Mouse (Mus musculus): ENCODE measurements at regions not wholly inside any gene's neighbourhood (a gene's known extent, or its start where the extent isn't known, plus 50 kb on each side); places are given as distances from the start of the nearest gene placed in this dataset.

DNA sequence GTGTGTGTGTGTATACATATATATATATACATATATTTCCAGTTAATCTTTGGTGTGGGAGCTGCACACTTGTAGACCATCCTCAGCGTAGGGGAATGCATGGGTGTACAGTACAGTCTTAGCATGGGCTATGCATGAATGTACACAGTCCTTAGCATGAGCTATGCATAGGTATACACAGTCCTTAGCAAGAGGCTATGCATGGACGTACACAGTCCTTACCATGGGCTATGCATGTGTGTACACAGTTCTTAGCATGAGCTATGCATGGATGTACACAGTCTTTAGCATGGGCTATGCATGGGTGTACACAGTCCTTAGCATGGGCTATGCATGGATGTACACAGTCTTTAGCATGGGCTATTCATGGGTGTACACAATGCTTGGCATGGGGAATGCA is 70.5 kb downstream of the Rchy1 start:
- 94% methylated on average over 2 of the region's 2 CpGs for WGBS
- Histone ChIP-seq H3K36me3 (no peaks in the 10 kb centered on the region), H3K9me3 (no peaks in the 10 kb centered on the region), H3K4me1 (replicated peaks) (no peaks in the 10 kb centered on the region), H3K27ac (no peak overlapping the region), H3K27me3 (ENCODE audit: insufficient read depth, poor library complexity, severe bottlenecking) (no peaks in the 10 kb centered on the region), H3K4me3 (no peak overlapping the region)
- DNase-seq (ENCODE audit: low spot score) = no peak

DNA sequence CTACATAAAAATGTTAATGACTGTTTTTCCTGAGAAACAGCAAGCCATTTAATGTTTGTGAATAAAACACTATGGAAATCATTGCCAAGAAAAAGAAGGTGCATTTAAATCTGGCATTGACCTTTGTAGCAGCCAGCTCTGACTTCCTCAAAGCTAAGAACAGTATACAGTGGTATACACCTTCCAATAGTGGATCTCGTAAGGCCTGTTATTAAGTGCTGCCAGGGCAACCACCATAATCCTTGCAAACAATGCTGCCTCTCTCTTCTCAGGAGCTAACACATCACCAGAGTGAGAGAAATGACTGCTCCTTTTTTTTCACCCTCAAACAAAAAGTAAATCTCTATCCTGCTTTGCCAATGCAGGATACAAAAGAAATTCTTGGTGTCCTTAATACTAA is 81.1 kb downstream of the Rchy1 start:
- no peak overlapping the region for H3K4me3 ChIP-seq
- H3K27me3 ChIP-seq (ENCODE audit: insufficient read depth, poor library complexity, severe bottlenecking) = no peaks in the 10 kb centered on the region
- DNase-seq (ENCODE audit: low spot score) = no peak
- WGBS = 95% methylated on average over 1 of the region's 1 CpGs
- H3K27ac ChIP-seq = no peak overlapping the region
- H3K4me1 ChIP-seq (replicated peaks) = no peaks in the 10 kb centered on the region
- H3K36me3 ChIP-seq = no peaks in the 10 kb centered on the region
- H3K9me3 ChIP-seq = peaks cover 6% of the 10 kb centered on the region; the same call in 1 of the 2 replicates

DNA sequence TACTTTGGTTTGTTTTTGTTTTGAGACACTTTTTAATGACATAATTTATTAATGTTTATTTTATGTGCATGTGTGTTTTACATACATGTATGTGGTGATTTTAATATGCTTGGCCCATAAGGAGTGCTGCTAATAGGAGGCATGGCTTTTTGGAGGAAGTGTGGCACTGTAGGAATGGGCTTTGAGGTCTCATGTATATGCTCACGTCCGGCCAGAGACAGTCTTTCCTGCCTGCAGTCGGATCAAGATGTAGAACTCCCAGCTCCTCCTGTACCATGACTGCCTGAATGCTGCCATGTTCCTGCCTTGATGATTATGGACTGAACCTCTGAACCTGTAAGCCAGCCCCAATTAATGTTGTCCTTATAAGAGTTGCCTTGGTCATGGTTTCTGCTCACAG is 82.6 kb downstream of the Rchy1 start:
- Histone ChIP-seq H3K36me3 (no peaks in the 10 kb centered on the region), H3K4me1 (replicated peaks) (0 out of 2 replicates have a peak, but pooled peaks cover 10% of the 10 kb centered on the region), H3K27ac (no peak overlapping the region), H3K9me3 (peaks cover 6% of the 10 kb centered on the region; the same call in 1 of the 2 replicates), H3K27me3 (ENCODE audit: insufficient read depth, poor library complexity, severe bottlenecking) (no peaks in the 10 kb centered on the region), H3K4me3 (no peak overlapping the region)
- WGBS = 93% methylated on average over 3 of the region's 3 CpGs
- DNase-seq (ENCODE audit: low spot score) = no peak

DNA sequence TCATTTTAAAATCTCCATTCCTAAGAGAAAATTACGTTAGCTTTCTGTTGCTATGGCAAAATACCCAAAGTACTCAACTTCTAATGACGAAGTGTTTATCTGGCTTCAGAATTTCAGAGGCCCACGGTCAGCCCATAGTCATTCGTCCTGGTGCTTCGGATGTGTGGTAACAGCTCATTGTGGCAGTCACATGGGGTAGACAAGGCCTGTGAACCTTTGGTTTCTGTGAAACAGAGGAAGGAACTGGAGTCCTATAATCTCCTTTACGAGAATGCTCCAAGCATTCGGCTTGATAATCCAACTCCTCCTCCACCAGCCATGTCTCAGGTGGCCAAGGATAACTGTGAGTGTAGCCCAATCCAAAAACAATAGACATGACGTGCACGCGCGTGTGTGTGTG is 84.2 kb downstream of the Rchy1 start:
- Histone ChIP-seq H3K27ac (no peak overlapping the region), H3K27me3 (ENCODE audit: insufficient read depth, poor library complexity, severe bottlenecking) (no peaks in the 10 kb centered on the region), H3K4me3 (no peak overlapping the region), H3K4me1 (replicated peaks) (0 out of 2 replicates have a peak, but pooled peaks cover 10% of the 10 kb centered on the region), H3K36me3 (no peaks in the 10 kb centered on the region), H3K9me3 (peaks cover 6% of the 10 kb centered on the region; the same call in 1 of the 2 replicates)
- 92% methylated on average over 11 of the region's 11 CpGs for WGBS
- DNase-seq (ENCODE audit: low spot score) = no peak

DNA sequence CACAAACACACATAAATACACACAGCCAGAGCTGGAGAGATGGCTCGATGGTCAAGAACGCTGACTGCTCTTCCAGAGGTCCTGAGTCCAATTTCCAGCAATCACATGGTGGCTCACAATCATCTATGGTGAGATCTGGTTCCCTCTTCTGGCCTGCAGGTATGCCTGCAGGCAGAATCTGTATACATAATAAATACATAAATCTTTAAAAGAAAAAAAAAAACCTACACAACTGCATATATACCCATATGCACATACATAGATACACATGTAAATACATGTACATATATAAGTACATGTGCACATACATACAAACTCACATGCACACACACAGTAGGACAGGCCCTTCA is 86.2 kb downstream of the Rchy1 start:
- Histone ChIP-seq H3K36me3 (no peaks in the 10 kb centered on the region), H3K27me3 (ENCODE audit: insufficient read depth, poor library complexity, severe bottlenecking) (no peaks in the 10 kb centered on the region), H3K9me3 (no peaks in the 10 kb centered on the region), H3K4me3 (no peak overlapping the region), H3K4me1 (replicated peaks) (0 out of 2 replicates have a peak, but pooled peaks cover 10% of the 10 kb centered on the region), H3K27ac (no peak overlapping the region)
- WGBS = 90% methylated on average over 2 of the region's 2 CpGs
- DNase-seq (ENCODE audit: low spot score) = no peak

DNA sequence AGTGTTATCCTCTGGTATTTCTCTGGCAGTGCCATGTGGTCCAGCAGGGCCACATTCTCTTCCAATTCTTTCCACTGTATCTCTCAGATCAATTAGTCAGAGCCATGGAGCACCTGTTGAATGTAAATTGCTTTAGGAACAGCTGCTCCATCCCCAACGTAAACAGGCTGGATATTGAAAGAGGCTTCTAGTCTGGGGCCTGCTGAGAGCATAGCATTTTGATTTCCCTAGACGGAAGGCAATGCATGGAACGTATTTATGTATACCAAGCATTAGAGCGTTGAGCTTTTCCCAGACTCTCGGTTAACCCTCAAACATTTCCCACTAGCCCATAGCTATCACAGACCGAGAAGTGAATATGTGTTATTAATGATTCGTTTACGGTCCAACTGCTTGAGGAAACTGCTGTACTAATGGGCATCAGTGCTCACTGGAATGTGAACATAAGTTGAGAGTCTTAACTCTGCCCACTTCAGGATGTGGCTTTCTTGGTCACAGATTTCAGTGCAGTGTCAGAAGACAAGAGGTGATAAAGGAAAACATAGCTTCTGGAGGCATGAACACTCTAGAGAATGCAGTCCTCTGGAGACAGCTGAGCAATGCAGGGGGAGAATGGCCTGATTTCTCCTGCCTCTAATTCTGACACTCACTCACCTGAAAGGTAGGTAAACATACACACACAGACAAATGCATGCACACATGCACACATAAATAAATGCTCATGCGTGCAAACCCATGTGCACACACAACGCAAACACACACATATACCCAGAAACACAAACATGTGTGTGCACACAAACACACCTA is 86.8 kb downstream of the Rchy1 start:
- DNase-seq (ENCODE audit: low spot score) = peak; percentile 5
- Histone ChIP-seq H3K9me3 (no peaks in the 10 kb centered on the region), H3K36me3 (no peaks in the 10 kb centered on the region), H3K27me3 (ENCODE audit: insufficient read depth, poor library complexity, severe bottlenecking) (no peaks in the 10 kb centered on the region), H3K4me1 (replicated peaks) (0 out of 2 replicates have a peak, but pooled peaks cover 10% of the 10 kb centered on the region), H3K27ac (no peak overlapping the region), H3K4me3 (no peak overlapping the region)
- 73% methylated on average over 10 of the region's 10 CpGs for WGBS

DNA sequence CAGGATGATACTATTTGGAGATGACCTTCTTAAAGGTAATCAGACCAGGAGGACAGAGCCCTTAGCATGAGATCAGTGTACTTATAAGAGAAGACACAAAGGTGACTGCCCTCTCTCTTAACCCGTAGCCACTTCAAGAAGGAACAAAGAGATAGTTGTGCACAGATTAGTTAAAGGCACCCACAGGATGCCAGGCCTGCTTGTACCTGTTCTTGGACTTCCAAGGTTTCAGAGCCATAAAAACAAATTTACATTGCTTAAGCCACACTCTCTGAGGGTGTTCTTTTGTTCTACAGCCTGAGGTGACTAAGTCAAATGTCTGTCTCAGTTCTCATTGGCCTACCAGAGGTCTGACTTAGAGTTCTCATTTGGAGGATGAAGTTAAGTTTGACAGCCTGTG is 90.1 kb downstream of the Rchy1 start:
- 89% methylated on average over 1 of the region's 1 CpGs for WGBS
- H3K4me3 ChIP-seq = no peak overlapping the region
- H3K36me3 ChIP-seq = no peaks in the 10 kb centered on the region
- no peaks in the 10 kb centered on the region for H3K27me3 ChIP-seq (ENCODE audit: insufficient read depth, poor library complexity, severe bottlenecking)
- 0 out of 2 replicates have a peak, but pooled peaks cover 10% of the 10 kb centered on the region for H3K4me1 ChIP-seq (replicated peaks)
- no peak overlapping the region for H3K27ac ChIP-seq
- DNase-seq (ENCODE audit: low spot score) = no peak
- no peaks in the 10 kb centered on the region for H3K9me3 ChIP-seq

DNA sequence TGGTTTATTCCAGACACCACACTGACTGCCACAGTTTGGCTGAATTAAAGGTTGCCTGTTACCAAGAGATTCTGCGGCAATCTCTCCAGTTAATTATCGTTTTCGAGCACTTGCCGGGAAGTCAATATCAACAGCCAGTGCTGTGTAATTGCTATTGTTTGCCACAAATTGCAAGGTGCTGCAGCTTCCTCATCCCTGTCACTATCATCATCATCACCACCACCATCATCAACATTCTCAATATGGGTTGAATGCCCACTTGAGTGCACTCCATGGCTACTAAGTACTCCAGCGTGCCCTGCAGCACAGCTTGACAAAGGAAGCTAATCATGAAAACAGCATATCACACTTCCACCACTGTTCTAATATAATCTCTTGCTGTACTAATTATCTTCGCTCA is 93.1 kb downstream of the Rchy1 start:
- H3K4me3 ChIP-seq = no peak overlapping the region
- H3K9me3 ChIP-seq = no peaks in the 10 kb centered on the region
- no peaks in the 10 kb centered on the region for H3K4me1 ChIP-seq (replicated peaks)
- WGBS = 91% methylated on average over 6 of the region's 6 CpGs
- no peaks in the 10 kb centered on the region for H3K27me3 ChIP-seq (ENCODE audit: insufficient read depth, poor library complexity, severe bottlenecking)
- no peak for DNase-seq (ENCODE audit: low spot score)
- H3K27ac ChIP-seq = no peak overlapping the region
- no peaks in the 10 kb centered on the region for H3K36me3 ChIP-seq

DNA sequence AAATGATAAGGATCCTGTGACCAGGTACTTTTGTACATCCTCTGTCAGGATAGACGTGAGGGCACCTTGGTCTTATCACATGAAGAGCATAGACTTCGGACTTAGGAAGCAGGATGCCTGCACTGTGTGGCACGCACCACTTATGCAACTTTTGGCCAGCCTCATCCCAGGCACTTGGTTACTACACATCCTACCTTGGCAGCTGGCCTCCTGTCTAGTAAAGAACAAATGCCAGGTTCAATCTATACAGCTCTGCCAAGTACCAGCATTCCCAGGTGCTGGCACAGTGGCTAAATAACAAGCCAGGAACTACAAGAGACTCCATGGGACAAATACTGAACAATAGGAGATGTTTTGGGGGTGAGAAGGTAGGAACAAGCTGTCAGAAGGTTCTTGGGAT is 96.7 kb downstream of the Rchy1 start:
- Histone ChIP-seq H3K4me1 (replicated peaks) (no peaks in the 10 kb centered on the region), H3K36me3 (no peaks in the 10 kb centered on the region), H3K9me3 (no peaks in the 10 kb centered on the region), H3K27me3 (ENCODE audit: insufficient read depth, poor library complexity, severe bottlenecking) (no peaks in the 10 kb centered on the region), H3K4me3 (no peak overlapping the region), H3K27ac (no peak overlapping the region)
- DNase-seq (ENCODE audit: low spot score) = no peak
- 91% methylated on average over 3 of the region's 3 CpGs for WGBS

DNA sequence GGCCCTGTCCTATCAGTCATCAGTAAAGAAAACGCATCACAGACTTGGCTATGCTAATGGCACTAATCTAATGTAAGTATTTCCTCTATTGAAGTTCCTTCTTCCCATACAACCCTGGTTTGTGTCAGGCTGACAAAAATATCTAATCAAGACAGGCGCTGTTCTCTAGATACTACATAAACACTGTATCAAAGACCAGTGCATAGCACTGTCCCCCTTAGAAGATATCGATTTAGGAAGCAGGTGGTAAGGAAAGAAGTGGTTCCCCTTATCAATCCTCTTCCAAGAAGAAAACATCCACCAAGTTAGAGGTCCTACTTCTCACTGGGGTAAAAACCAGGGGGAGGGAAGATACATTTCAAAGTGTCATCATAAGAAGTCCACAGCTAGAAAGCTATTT is 97.5 kb downstream of the Rchy1 start:
- no peak for DNase-seq (ENCODE audit: low spot score)
- 89% methylated on average over 3 of the region's 3 CpGs for WGBS
- no peaks in the 10 kb centered on the region for H3K9me3 ChIP-seq

DNA sequence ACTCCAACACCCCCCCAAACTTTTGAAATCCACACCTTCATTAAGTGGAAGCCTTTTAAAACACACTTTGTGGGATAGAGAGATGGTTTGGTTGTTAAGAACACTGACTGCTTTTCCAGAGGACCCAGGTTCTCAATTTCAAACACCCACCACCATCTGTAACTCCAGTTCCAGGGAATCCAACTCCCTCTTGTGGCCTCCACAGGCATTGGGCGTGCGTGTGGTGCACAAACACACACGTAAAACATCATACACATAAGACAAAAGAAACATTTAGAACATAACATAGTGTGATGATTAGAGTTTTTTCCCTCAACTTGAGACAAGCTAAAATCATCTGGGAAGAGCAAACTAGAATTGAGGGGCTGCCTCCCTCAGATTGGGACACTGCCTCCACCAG is 100.0 kb downstream of the Rchy1 start:
- Histone ChIP-seq H3K27me3 (ENCODE audit: insufficient read depth, poor library complexity, severe bottlenecking) (no peaks in the 10 kb centered on the region), H3K36me3 (no peaks in the 10 kb centered on the region), H3K27ac (no peak overlapping the region), H3K9me3 (no peaks in the 10 kb centered on the region), H3K4me1 (replicated peaks) (no peaks in the 10 kb centered on the region), H3K4me3 (no peak overlapping the region)
- WGBS = 95% methylated on average over 3 of the region's 3 CpGs
- DNase-seq (ENCODE audit: low spot score) = no peak

More for the DNA sequence above, 97.5 kb downstream of the Rchy1 start:
- no peak overlapping the region for H3K27ac ChIP-seq
- H3K36me3 ChIP-seq = no peaks in the 10 kb centered on the region
- no peaks in the 10 kb centered on the region for H3K4me1 ChIP-seq (replicated peaks)
- no peak overlapping the region for H3K4me3 ChIP-seq
- no peaks in the 10 kb centered on the region for H3K27me3 ChIP-seq (ENCODE audit: insufficient read depth, poor library complexity, severe bottlenecking)

DNA sequence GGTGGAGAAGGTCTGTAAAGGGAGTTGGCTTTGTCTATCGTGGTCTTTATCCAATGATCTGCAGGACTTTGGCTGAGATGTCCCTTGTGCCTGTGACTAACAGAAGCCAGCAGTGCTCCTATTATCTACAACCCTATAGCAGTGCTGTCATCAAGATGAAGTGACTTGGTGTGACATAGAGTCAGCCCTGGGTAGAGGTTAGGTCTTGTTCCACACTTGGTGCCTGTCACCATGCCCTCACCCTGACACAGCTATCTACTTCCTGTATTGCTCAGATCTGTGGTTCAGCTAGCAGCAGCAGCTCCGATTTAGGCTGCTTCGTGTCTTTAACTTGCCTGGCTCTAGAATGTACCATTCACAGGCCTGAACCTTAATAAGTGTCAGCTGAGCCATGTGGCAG is 100.6 kb downstream of the Rchy1 start:
- H3K27ac ChIP-seq = no peak overlapping the region
- H3K27me3 ChIP-seq (ENCODE audit: insufficient read depth, poor library complexity, severe bottlenecking) = no peaks in the 10 kb centered on the region
- DNase-seq (ENCODE audit: low spot score) = no peak
- WGBS = 93% methylated on average over 3 of the region's 3 CpGs
- H3K4me1 ChIP-seq (replicated peaks) = no peaks in the 10 kb centered on the region
- no peak overlapping the region for H3K4me3 ChIP-seq
- no peaks in the 10 kb centered on the region for H3K9me3 ChIP-seq
- H3K36me3 ChIP-seq = no peaks in the 10 kb centered on the region

DNA sequence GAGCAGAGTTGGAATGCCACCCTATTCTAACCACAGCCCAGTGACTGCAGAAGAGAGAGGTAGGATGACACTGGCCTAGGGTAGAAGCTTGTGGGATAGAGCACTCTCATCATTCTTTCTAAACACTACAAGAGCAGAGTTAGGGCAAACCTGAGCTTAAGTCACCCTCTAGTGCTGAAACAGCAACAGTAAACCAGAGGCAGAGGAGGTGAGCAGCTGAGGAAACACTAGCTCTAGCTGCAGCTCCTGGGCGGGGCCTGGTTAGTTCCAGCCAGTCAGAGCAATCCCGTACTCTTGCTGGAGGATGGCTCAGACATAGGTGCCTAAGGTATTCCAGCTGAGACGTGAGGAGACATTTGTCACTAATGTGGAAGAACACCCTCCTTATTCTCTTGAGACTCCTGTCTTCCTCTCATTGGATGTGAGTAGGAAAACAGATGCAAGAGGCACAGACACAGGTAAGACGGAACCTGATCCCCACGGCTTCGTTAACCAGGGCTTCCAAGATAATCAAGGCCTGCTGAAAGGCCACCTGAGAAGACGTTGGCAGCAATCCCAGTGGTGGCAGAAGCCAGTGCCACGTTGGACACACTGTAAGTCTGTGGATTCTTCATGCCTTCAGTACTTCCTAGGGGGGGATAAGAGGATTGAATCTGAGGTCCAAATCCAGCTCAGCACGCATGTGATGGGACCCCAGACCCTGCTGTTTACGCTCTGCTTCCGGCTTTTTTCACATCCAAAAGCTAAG is 101.3 kb downstream of the Rchy1 start:
- H3K27ac ChIP-seq = no peak overlapping the region
- no peaks in the 10 kb centered on the region for H3K27me3 ChIP-seq (ENCODE audit: insufficient read depth, poor library complexity, severe bottlenecking)
- DNase-seq (ENCODE audit: low spot score) = no peak
- 76% methylated on average over 11 of the region's 11 CpGs for WGBS
- H3K4me3 ChIP-seq = no peak overlapping the region
- no peaks in the 10 kb centered on the region for H3K4me1 ChIP-seq (replicated peaks)
- no peaks in the 10 kb centered on the region for H3K9me3 ChIP-seq
- H3K36me3 ChIP-seq = no peaks in the 10 kb centered on the region
